Mouse (Mus musculus): ENCODE results near the gene Zdhhc23.

- no peak for TF ChIP-seq EP300 (IDR thresholded peaks at IDR 0.05; ENCODE audit: low read depth)
- no peak for TF ChIP-seq CTCF (IDR thresholded peaks at IDR 0.05; ENCODE audit: low read depth)
Observed at GRCm38 (mm10) chr16:43973606-43974220, 5.9 kb downstream of the Zdhhc23 start.

All from heart, postnatal 0 days (tissue).